Mouse (Mus musculus): ENCODE data around the gene Cspg5. TPM values are rescaled to one million over a fixed set of nuclear protein-coding genes. Genes with fewer than 3 reads are reported as not detected.

Gene Cspg5
- polyA plus RNA-seq, 1 experiment from 2014 or later = 230 TPM

DNA sequence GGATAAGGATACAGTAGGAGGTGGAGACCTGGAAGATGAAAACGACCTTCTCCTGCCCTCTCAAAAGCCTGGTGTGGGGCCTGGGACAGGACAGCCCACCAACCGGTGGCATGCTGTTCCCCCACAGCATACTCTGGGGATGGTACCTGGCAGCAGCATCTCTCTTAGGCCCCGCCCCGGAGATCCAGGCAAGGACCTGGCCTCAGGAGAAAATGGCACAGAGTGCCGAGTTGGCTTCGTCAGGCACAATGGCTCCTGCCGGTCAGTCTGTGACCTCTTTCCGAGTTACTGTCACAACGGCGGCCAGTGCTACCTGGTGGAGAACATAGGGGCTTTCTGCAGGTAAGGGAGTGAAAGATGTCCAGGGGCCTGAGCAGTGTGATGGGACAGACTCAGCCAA is 3.5 kb downstream of the Cspg5 start:
- Histone ChIP-seq H3K36me3 (ENCODE audit: control insufficient read depth, insufficient read depth, low read length) (peaks cover 8% of the 10 kb centered on the region; the same call in 1 of the 2 replicates), H3K4me3 (ENCODE audit: low read depth, low read length) (no peak overlapping the region), H3K27ac (ENCODE audit: low read length) (0 out of 2 replicates have a peak overlapping the region, but pooled peaks have one; percentile 18), H3K4me2 (ENCODE audit: low read length) (peak overlapping the region; percentile 29; the same call in 1 of the 2 replicates), H3K9me3 (replicated peaks; ENCODE audit: control insufficient read depth, low read length, poor library complexity, severe bottlenecking) (no peaks in the 10 kb centered on the region), H3K27me3 (ENCODE audit: control insufficient read depth, insufficient read depth, low read depth, low read length) (no peaks in the 10 kb centered on the region), H3K4me1 (ENCODE audit: control insufficient read depth, insufficient read depth, low read length) (peaks cover 50% of the 10 kb centered on the region), H3K9ac (ENCODE audit: low read depth, low read length) (no peak overlapping the region; the same call in 1 of the 2 replicates)
- ATAC-seq = no peak
- WGBS = 88% methylated on average over 10 of the region's 10 CpGs

DNA sequence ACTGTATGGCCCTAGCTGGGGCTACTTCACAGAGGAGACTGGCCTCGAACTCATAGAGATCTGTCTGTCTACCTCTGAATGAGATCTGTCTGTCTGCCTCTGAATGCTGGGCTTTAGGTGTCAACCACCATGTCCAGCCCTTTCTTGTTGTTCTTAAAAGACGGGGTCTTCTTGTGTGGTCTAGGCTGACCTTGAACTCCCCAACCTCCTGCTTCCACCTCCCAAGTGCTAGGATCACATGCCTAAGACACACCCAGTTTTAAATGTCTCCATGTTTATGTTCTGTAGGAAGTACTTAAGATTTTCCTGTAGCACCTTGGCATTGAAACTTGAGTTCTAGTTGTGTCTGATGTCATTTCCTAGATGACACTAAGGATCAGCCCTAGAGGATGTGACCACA is 5.3 kb downstream of the Cspg5 start:
- whole genome bisulfite sequencing = 58% methylated on average over 2 of the region's 2 CpGs
- peak overlapping the region; percentile 94 for H3K27ac ChIP-seq (ENCODE audit: low read length)
- no peaks in the 10 kb centered on the region for H3K9me3 ChIP-seq (replicated peaks; ENCODE audit: control insufficient read depth, low read length, poor library complexity, severe bottlenecking)
- no peaks in the 10 kb centered on the region for H3K27me3 ChIP-seq (ENCODE audit: control insufficient read depth, insufficient read depth, low read depth, low read length)
- H3K4me1 ChIP-seq (ENCODE audit: control insufficient read depth, insufficient read depth, low read length) = peaks cover 50% of the 10 kb centered on the region
- H3K4me3 ChIP-seq (ENCODE audit: low read depth, low read length) = no peak overlapping the region
- peaks cover 8% of the 10 kb centered on the region; the same call in 1 of the 2 replicates for H3K36me3 ChIP-seq (ENCODE audit: control insufficient read depth, insufficient read depth, low read length)
- H3K4me2 ChIP-seq (ENCODE audit: low read length) = peak overlapping the region; percentile 53
- H3K9ac ChIP-seq (ENCODE audit: low read depth, low read length) = no peak overlapping the region
- no peak for ATAC-seq

DNA sequence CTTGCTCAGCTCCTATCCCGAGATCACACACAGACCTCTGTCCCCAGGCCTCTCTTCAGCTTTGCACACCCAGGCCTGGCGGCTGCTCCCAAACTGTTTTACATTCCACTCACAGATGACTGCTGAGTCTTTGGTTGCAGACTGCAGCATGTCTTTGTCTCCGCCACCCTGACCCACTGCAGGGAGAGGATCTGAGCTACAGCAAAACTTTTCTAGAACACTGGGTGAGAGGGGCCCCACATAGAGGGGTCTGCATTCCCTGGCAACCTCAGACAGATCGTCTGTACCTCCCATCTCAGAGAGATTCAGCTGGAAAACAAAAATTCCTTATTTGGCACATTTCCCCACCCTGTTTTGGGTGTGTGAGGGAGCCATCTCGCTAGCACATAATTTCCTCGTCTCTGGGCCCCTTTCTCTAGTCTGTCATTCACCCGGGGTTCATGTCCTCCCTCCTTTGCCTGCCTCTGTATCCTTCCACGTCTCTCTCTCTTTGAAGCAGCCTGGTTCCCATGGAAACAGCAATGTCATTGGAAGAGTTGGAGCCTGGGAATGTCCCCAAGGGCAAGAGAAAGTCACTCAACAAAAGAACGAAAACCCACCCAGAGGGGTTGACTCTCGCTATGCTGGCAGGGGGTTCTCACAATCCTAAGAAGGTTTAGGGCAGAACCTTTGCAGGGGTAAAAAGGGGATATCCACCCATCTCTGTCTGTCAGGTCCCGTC is 6.4 kb downstream of the Cspg5 start:
- peak overlapping the region; percentile 53 for H3K4me2 ChIP-seq (ENCODE audit: low read length)
- peak overlapping the region; percentile 61 for H3K9ac ChIP-seq (ENCODE audit: low read depth, low read length)
- no peaks in the 10 kb centered on the region for H3K27me3 ChIP-seq (ENCODE audit: control insufficient read depth, insufficient read depth, low read depth, low read length)
- H3K4me3 ChIP-seq (ENCODE audit: low read depth, low read length) = peak overlapping the region; percentile 11; the same call in 1 of the 2 replicates
- peak overlapping the region; percentile 94 for H3K27ac ChIP-seq (ENCODE audit: low read length)
- ATAC-seq = peak; percentile 79
- no peaks in the 10 kb centered on the region for H3K9me3 ChIP-seq (replicated peaks; ENCODE audit: control insufficient read depth, low read length, poor library complexity, severe bottlenecking)
- peaks cover 44% of the 10 kb centered on the region for H3K4me1 ChIP-seq (ENCODE audit: control insufficient read depth, insufficient read depth, low read length)
- WGBS = 2% methylated on average over 11 of the region's 11 CpGs
- peaks cover 8% of the 10 kb centered on the region; the same call in 1 of the 2 replicates for H3K36me3 ChIP-seq (ENCODE audit: control insufficient read depth, insufficient read depth, low read length)

DNA sequence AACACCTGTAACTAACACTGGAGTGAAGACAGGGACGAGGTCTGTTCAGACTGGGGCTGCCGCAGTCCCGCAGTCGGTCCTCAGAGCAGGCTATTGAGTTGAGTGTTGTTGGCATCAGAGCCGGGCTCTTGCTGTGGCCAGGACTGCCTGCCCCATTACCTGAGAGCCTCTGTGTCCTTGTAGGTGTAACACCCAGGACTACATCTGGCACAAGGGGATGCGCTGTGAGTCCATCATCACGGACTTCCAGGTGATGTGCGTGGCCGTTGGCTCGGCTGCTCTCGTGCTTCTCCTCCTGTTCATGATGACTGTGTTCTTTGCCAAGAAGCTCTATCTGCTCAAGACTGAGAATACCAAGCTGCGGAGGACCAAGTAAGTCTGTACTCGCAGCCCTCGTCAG is 7.2 kb downstream of the Cspg5 start:
- H3K4me3 ChIP-seq (ENCODE audit: low read depth, low read length) = no peak overlapping the region
- no peaks in the 10 kb centered on the region for H3K9me3 ChIP-seq (replicated peaks; ENCODE audit: control insufficient read depth, low read length, poor library complexity, severe bottlenecking)
- peaks cover 44% of the 10 kb centered on the region for H3K4me1 ChIP-seq (ENCODE audit: control insufficient read depth, insufficient read depth, low read length)
- WGBS = 75% methylated on average over 14 of the region's 14 CpGs
- peak overlapping the region; percentile 53; the same call in 1 of the 2 replicates for H3K4me2 ChIP-seq (ENCODE audit: low read length)
- H3K27ac ChIP-seq (ENCODE audit: low read length) = peak overlapping the region; percentile 94
- peak overlapping the region; percentile 36 for H3K9ac ChIP-seq (ENCODE audit: low read depth, low read length)
- no peaks in the 10 kb centered on the region for H3K27me3 ChIP-seq (ENCODE audit: control insufficient read depth, insufficient read depth, low read depth, low read length)
- peaks cover 8% of the 10 kb centered on the region; the same call in 1 of the 2 replicates for H3K36me3 ChIP-seq (ENCODE audit: control insufficient read depth, insufficient read depth, low read length)
- ATAC-seq = no peak

DNA sequence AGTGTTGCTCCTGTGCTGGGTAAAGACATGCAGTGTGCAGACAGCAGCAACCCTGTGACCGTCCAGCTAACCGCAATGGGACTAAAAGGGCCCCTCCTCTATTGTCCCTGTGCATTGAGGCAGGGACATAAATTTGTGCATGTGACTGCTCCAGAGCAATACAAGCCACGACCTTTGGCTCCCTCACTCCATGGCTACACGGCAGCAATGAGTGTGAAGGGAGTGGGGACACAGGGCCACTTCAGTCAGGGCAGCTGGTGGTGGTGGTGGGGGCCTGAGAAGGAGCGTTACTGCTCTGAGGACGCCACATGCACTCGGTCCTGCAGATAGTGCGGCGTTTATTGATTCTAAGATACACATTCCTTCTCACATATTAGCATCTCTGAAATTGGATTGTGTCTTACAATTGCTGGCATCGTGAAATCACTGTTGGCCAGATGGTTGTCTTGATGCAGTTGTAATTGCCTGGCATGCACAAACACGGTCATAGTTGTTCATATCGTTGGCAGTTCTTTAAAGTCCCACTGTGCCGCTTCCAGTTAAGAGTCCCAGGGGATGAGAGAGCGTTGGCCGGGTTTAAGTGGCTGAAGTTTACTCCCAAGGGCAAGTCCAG is 11.9 kb downstream of the Cspg5 start:
- H3K4me2 ChIP-seq (ENCODE audit: low read length) = no peak overlapping the region
- no peak overlapping the region for H3K9ac ChIP-seq (ENCODE audit: low read depth, low read length)
- H3K27ac ChIP-seq (ENCODE audit: low read length) = peak overlapping the region; percentile 10; the same call in 1 of the 2 replicates
- peak; percentile 57 for ATAC-seq
- no peaks in the 10 kb centered on the region for H3K27me3 ChIP-seq (ENCODE audit: control insufficient read depth, insufficient read depth, low read depth, low read length)
- 31% methylated on average over 15 of the region's 15 CpGs for whole genome bisulfite sequencing
- peaks cover 19% of the 10 kb centered on the region for H3K36me3 ChIP-seq (ENCODE audit: control insufficient read depth, insufficient read depth, low read length)
- H3K9me3 ChIP-seq (replicated peaks; ENCODE audit: control insufficient read depth, low read length, poor library complexity, severe bottlenecking) = no peaks in the 10 kb centered on the region
- peaks cover 5% of the 10 kb centered on the region for H3K4me1 ChIP-seq (ENCODE audit: control insufficient read depth, insufficient read depth, low read length)
- no peak overlapping the region for H3K4me3 ChIP-seq (ENCODE audit: low read depth, low read length)

DNA sequence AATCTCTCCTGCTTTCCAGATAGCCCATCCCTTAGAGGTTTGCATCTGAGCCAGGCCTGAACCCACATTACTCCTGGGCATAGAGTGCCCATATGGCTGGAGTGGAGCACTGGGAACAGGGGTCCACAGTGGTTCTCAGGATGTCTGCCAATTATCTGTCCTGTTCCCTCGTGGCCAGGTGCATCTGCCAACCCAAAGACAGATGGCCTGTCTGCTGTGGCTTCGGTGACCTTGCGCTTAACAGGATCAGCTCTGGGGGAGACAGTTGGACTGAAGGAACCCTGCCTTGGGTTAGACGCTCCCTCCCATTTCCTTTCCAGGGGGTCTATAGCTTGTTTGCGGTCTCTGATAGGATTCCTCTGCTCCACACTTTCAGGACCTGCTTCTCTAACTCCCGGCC is 15.1 kb downstream of the Cspg5 start:
- no peak overlapping the region for H3K4me2 ChIP-seq (ENCODE audit: low read length)
- no peak overlapping the region for H3K4me3 ChIP-seq (ENCODE audit: low read depth, low read length)
- no peaks in the 10 kb centered on the region for H3K9me3 ChIP-seq (replicated peaks; ENCODE audit: control insufficient read depth, low read length, poor library complexity, severe bottlenecking)
- no peak overlapping the region for H3K27ac ChIP-seq (ENCODE audit: low read length)
- H3K4me1 ChIP-seq (ENCODE audit: control insufficient read depth, insufficient read depth, low read length) = no peaks in the 10 kb centered on the region; the same call in 1 of the 2 replicates
- ATAC-seq = no peak
- peaks cover 22% of the 10 kb centered on the region for H3K36me3 ChIP-seq (ENCODE audit: control insufficient read depth, insufficient read depth, low read length)
- H3K27me3 ChIP-seq (ENCODE audit: control insufficient read depth, insufficient read depth, low read depth, low read length) = no peaks in the 10 kb centered on the region
- WGBS = 74% methylated on average over 6 of the region's 6 CpGs
- H3K9ac ChIP-seq (ENCODE audit: low read depth, low read length) = no peak overlapping the region

DNA sequence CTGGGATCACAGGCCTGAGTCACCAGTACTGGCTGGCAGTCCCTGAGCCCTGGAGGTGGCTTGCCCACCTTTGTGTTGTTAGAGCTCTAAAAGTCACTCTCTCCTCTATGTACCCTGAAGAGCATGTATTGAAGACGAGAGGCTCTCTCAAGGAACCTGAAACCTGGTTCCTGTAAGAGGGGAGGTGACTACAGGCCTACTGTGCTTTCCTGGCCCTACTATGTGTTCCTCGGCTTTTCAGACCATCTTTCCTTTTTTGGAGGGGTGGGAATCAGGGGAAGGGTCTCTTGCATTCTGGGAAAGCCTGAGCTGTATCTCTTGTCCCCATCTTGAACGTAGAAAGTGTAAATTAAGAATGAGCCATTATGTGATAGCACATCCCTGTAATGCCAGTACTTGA is 15.5 kb downstream of the Cspg5 start:
- WGBS = 80% methylated on average over 3 of the region's 3 CpGs
- Histone ChIP-seq H3K27ac (ENCODE audit: low read length) (no peak overlapping the region), H3K4me1 (ENCODE audit: control insufficient read depth, insufficient read depth, low read length) (no peaks in the 10 kb centered on the region; the same call in 1 of the 2 replicates), H3K27me3 (ENCODE audit: control insufficient read depth, insufficient read depth, low read depth, low read length) (no peaks in the 10 kb centered on the region), H3K4me3 (ENCODE audit: low read depth, low read length) (no peak overlapping the region), H3K9ac (ENCODE audit: low read depth, low read length) (no peak overlapping the region), H3K36me3 (ENCODE audit: control insufficient read depth, insufficient read depth, low read length) (peaks cover 22% of the 10 kb centered on the region), H3K9me3 (replicated peaks; ENCODE audit: control insufficient read depth, low read length, poor library complexity, severe bottlenecking) (no peaks in the 10 kb centered on the region), H3K4me2 (ENCODE audit: low read length) (no peak overlapping the region)
- no peak for ATAC-seq

DNA sequence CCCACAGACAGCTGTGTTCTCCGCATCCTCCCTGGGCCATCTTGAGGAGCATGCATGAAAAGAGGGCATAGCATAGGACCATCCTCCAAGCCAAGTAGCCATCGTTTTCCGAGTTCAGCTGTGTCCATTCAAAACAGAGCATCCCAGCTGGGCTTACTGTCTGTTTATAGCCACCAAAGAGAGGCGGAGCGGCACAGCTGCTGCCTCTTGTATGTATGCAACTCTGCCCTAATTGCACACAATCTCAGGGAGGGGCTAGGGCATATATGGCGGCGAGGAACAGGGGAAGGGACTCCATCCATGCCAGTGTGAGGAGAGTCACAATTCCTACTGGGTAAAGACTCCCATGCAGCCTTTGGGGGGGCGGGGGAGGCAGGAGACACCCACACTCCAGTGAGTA is 19.6 kb downstream of the Cspg5 start:
- no peak for ATAC-seq
- 79% methylated on average over 8 of the region's 8 CpGs for WGBS

DNA sequence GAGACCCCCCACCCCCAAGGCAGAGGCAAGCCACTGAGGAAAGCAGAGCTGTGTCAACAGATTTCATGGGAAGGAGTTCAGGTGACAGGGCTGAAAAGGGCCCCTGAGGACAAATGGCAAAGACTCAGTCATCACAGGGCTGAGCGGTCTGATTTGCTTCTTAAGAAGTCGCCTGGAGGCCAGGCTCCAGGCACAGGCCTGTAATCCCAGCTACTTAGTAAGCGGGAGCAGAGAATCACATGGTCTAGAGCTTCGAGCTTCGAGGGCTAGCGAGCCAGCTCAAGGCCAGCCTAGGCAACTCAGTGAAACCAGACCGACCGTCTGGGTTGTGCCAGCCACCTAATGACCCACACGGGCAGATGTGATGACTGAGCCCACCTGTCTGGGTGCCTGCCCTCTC is 21.4 kb downstream of the Cspg5 start:
- peaks cover 5% of the 10 kb centered on the region for H3K36me3 ChIP-seq (ENCODE audit: control insufficient read depth, insufficient read depth, low read length)
- H3K4me3 ChIP-seq (ENCODE audit: low read depth, low read length) = no peak overlapping the region
- no peaks in the 10 kb centered on the region for H3K27me3 ChIP-seq (ENCODE audit: control insufficient read depth, insufficient read depth, low read depth, low read length)
- H3K9ac ChIP-seq (ENCODE audit: low read depth, low read length) = no peak overlapping the region
- 55% methylated on average over 9 of the region's 9 CpGs for WGBS
- no peak for ATAC-seq
- H3K4me1 ChIP-seq (ENCODE audit: control insufficient read depth, insufficient read depth, low read length) = no peaks in the 10 kb centered on the region
- H3K4me2 ChIP-seq (ENCODE audit: low read length) = no peak overlapping the region
- H3K27ac ChIP-seq (ENCODE audit: low read length) = no peak overlapping the region
- H3K9me3 ChIP-seq (replicated peaks; ENCODE audit: control insufficient read depth, low read length, poor library complexity, severe bottlenecking) = no peaks in the 10 kb centered on the region

More for the DNA sequence above, 19.6 kb downstream of the Cspg5 start:
- H3K27ac ChIP-seq (ENCODE audit: low read length) = no peak overlapping the region
- no peak overlapping the region for H3K4me2 ChIP-seq (ENCODE audit: low read length)
- H3K27me3 ChIP-seq (ENCODE audit: control insufficient read depth, insufficient read depth, low read depth, low read length) = no peaks in the 10 kb centered on the region
- H3K4me3 ChIP-seq (ENCODE audit: low read depth, low read length) = no peak overlapping the region
- H3K4me1 ChIP-seq (ENCODE audit: control insufficient read depth, insufficient read depth, low read length) = no peaks in the 10 kb centered on the region
- no peak overlapping the region for H3K9ac ChIP-seq (ENCODE audit: low read depth, low read length)
- no peaks in the 10 kb centered on the region for H3K9me3 ChIP-seq (replicated peaks; ENCODE audit: control insufficient read depth, low read length, poor library complexity, severe bottlenecking)
- peaks cover 16% of the 10 kb centered on the region for H3K36me3 ChIP-seq (ENCODE audit: control insufficient read depth, insufficient read depth, low read length)

Measured in midbrain, embryonic 16.5 days (tissue).